Mouse (Mus musculus): Measurements from ENCODE around the gene Prdm9. TPM values are rescaled to one million over a fixed set of nuclear protein-coding genes. Genes with fewer than 3 reads are reported as not detected.

Gene Prdm9
- polyA plus RNA-seq, 1 experiment from 2014 or later = 0.46 TPM

DNA sequence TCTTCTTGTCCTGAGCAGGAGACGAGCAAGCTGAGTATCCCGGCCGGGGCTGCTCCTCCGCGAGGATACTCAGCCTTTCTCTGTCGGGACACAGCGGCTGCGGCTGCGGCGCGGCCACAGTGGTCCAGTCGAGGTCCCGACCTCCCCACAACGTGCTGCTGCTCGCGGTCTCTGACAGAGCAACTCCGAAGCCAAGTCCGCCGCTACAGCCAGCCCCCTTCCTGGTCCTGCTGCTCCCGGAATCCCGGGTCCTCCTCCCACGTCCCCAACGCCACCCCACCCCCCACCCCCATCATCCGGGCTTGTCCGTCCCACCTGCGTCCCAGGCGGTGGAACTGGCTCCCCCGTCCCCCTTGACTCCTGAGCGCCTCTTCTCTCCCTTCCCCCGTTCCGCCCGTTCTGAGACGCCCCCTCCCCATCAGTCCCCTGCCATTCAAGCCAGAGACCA, 27.7 kb downstream of the Prdm9 start:
- Histone ChIP-seq H3K36me3 (ENCODE audit: control insufficient read depth, insufficient read depth, low read length) (no peaks in the 10 kb centered on the region), H3K4me2 (ENCODE audit: low read depth, low read length) (peak overlapping the region; percentile 93), H3K9ac (ENCODE audit: low read depth, low read length) (peak overlapping the region; percentile 61), H3K4me1 (ENCODE audit: control insufficient read depth, insufficient read depth, low read length) (no peaks in the 10 kb centered on the region), H3K27me3 (replicated peaks; ENCODE audit: control insufficient read depth, insufficient read depth, low read length) (peaks cover 18% of the 10 kb centered on the region), H3K9me3 (ENCODE audit: control insufficient read depth, low read length) (no peaks in the 10 kb centered on the region), H3K27ac (replicated peaks; ENCODE audit: low read depth, low read length) (no peak overlapping the region), H3K4me3 (ENCODE audit: low read depth, low read length) (peak overlapping the region; percentile 49)
- WGBS = under 1% methylated on average over 33 of the region's 33 CpGs
- DNase-seq (ENCODE audit: low spot score) = peak; percentile 15
- no peak for ATAC-seq (ENCODE audit: low read depth)

DNA sequence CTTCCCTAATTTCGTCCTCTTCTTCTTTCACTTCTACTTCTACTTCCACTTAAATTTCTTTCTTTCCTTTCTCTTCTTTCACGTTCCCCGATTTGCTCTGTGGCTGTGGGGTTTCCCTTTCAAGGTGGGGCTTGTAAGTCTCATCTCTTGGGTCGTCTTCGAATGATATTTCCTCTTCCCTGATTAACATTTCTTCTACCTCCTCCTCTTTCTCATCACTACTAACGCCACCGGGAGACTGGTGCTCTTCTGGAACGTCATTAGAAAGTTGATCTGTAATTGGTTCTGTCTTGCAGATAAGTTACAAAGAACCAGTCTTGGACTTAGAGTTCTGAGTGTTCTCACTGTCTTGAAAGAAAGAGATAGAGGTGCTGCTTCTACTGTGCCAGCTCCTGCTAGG, 28.2 kb downstream of the Prdm9 start:
- no peak for ATAC-seq (ENCODE audit: low read depth)
- H3K9ac ChIP-seq (ENCODE audit: low read depth, low read length) = no peak overlapping the region
- DNase-seq (ENCODE audit: low spot score) = no peak
- H3K4me1 ChIP-seq (ENCODE audit: control insufficient read depth, insufficient read depth, low read length) = no peaks in the 10 kb centered on the region
- peak overlapping the region; percentile 49 for H3K4me3 ChIP-seq (ENCODE audit: low read depth, low read length)
- 14% methylated on average over 8 of the region's 8 CpGs for WGBS
- peaks cover 18% of the 10 kb centered on the region for H3K27me3 ChIP-seq (replicated peaks; ENCODE audit: control insufficient read depth, insufficient read depth, low read length)
- H3K4me2 ChIP-seq (ENCODE audit: low read depth, low read length) = peak overlapping the region; percentile 93
- no peaks in the 10 kb centered on the region for H3K36me3 ChIP-seq (ENCODE audit: control insufficient read depth, insufficient read depth, low read length)
- H3K27ac ChIP-seq (replicated peaks; ENCODE audit: low read depth, low read length) = no peak overlapping the region
- no peaks in the 10 kb centered on the region for H3K9me3 ChIP-seq (ENCODE audit: control insufficient read depth, low read length)

DNA sequence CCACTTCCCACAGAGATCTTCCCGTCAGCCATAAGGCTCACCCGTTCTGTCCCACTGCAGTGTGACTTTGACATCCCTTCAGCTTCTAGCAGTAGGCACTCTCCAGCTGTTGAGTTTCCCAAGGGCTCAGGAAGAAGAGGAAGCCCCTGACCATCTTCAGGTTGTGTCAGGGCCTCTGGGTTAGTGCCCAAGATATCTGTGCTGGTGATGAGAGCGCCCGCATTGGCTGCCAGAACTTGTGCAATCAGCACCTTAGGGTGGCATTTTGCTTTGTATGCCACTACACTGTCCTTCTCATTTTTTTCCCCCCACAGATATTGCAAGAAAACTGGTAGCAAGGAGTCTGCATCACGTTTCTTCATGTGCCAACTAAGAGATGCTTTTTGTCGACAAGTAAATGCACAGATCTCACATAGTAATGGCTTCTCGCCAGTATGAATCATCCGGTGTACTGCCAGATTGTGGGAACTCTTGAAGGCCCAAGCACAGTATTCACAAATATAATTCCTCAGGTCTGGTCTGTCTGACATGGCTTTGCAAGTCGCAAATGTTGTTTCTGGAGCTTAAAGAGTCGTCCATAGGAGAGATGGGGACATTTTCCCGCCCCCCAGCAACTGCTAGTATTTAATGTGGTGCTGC, 28.9 kb downstream of the Prdm9 start:
- no peak for ATAC-seq (ENCODE audit: low read depth)
- Histone ChIP-seq H3K36me3 (ENCODE audit: control insufficient read depth, insufficient read depth, low read length) (no peaks in the 10 kb centered on the region), H3K9ac (ENCODE audit: low read depth, low read length) (no peak overlapping the region), H3K4me3 (ENCODE audit: low read depth, low read length) (no peak overlapping the region), H3K27ac (replicated peaks; ENCODE audit: low read depth, low read length) (no peak overlapping the region), H3K9me3 (ENCODE audit: control insufficient read depth, low read length) (no peaks in the 10 kb centered on the region), H3K4me1 (ENCODE audit: control insufficient read depth, insufficient read depth, low read length) (no peaks in the 10 kb centered on the region), H3K27me3 (replicated peaks; ENCODE audit: control insufficient read depth, insufficient read depth, low read length) (peaks cover 18% of the 10 kb centered on the region), H3K4me2 (ENCODE audit: low read depth, low read length) (no peak overlapping the region)
- DNase-seq (ENCODE audit: low spot score) = no peak
- 59% methylated on average over 9 of the region's 11 CpGs for WGBS

DNA sequence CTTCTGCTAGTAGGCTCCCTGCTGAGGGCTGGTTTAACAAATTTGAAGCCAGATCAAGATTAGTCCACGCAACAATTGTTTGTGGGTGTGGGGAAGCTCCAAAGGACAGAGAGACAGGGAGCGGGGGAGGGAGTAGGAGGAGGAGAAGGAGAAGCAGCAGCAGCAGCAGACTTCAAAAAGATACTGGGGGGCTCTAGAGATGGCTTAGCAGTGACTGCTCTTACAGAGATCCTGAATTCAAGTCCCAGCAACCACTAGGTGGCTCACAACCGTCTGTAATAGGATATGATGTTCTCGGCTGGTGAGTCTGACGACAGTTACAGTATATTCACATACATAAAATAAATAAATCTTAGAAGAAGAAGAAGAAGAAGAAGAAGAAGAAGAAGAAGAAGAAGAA, 34.0 kb downstream of the Prdm9 start:
- Histone ChIP-seq H3K9me3 (ENCODE audit: control insufficient read depth, low read length) (no peaks in the 10 kb centered on the region), H3K36me3 (ENCODE audit: control insufficient read depth, insufficient read depth, low read length) (peaks cover 4% of the 10 kb centered on the region; the same call in 1 of the 2 replicates), H3K4me3 (ENCODE audit: low read depth, low read length) (no peak overlapping the region), H3K27me3 (replicated peaks; ENCODE audit: control insufficient read depth, insufficient read depth, low read length) (peaks cover under 1% of the 10 kb centered on the region; the same call in 1 of the 2 replicates), H3K27ac (replicated peaks; ENCODE audit: low read depth, low read length) (no peak overlapping the region), H3K4me1 (ENCODE audit: control insufficient read depth, insufficient read depth, low read length) (peaks cover 6% of the 10 kb centered on the region), H3K9ac (ENCODE audit: low read depth, low read length) (no peak overlapping the region), H3K4me2 (ENCODE audit: low read depth, low read length) (no peak overlapping the region)
- 9% methylated on average over 5 of the region's 5 CpGs for WGBS
- ATAC-seq (ENCODE audit: low read depth) (no peak), DNase-seq (ENCODE audit: low spot score) (peak; percentile 76)

DNA sequence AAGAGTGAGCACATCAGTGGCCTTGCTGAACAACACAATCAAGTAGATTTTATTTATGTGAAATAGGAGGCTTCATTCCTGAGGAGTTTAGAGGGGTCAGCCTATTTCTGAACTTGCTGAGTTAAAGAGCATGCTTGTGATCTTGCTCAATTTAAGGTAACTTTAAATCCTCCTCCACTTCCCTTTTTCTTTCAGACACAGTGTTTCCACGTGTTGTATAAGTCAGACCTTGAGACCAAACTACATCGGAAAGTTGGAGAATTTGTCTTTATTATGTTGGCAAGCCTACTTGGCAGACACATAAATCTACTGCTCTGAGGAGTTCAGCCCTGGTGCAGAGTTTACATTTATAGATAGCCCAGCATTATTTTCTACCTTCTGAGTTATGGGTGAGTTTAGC, 35.3 kb downstream of the Prdm9 start:
- no peak for DNase-seq (ENCODE audit: low spot score)
- no peaks in the 10 kb centered on the region for H3K9me3 ChIP-seq (ENCODE audit: control insufficient read depth, low read length)
- peaks cover 16% of the 10 kb centered on the region for H3K36me3 ChIP-seq (ENCODE audit: control insufficient read depth, insufficient read depth, low read length)
- 91% methylated on average over 2 of the region's 2 CpGs for WGBS
- H3K27me3 ChIP-seq (replicated peaks; ENCODE audit: control insufficient read depth, insufficient read depth, low read length) = no peaks in the 10 kb centered on the region
- H3K4me3 ChIP-seq (ENCODE audit: low read depth, low read length) = no peak overlapping the region
- H3K4me2 ChIP-seq (ENCODE audit: low read depth, low read length) = no peak overlapping the region
- H3K4me1 ChIP-seq (ENCODE audit: control insufficient read depth, insufficient read depth, low read length) = peaks cover 6% of the 10 kb centered on the region
- ATAC-seq (ENCODE audit: low read depth) = no peak
- no peak overlapping the region for H3K9ac ChIP-seq (ENCODE audit: low read depth, low read length)
- H3K27ac ChIP-seq (replicated peaks; ENCODE audit: low read depth, low read length) = no peak overlapping the region

DNA sequence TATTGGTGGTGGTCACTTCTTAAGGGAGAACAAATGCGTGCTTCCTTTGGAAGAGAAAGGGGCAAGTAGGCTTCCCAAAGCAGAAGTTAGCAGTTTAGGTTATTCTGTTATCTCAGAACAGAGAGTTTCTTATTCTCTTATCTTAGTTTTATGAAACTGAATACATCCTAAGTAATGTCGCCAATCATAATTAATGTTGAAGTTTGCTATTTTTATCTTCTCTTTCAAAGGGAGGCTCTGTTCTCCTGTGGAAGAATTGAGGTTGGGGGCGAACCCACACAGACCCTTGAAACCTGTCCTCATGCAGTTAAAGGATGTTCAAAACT, 36.4 kb downstream of the Prdm9 start:
- H3K4me1 ChIP-seq (ENCODE audit: control insufficient read depth, insufficient read depth, low read length) = peaks cover 6% of the 10 kb centered on the region
- peaks cover 26% of the 10 kb centered on the region for H3K36me3 ChIP-seq (ENCODE audit: control insufficient read depth, insufficient read depth, low read length)
- 57% methylated on average over 3 of the region's 3 CpGs for WGBS
- peak overlapping the region; percentile 76 for H3K9ac ChIP-seq (ENCODE audit: low read depth, low read length)
- peak overlapping the region; percentile 61; the same call in 1 of the 2 replicates for H3K27ac ChIP-seq (replicated peaks; ENCODE audit: low read depth, low read length)
- DNase-seq (ENCODE audit: low spot score) = no peak
- peak overlapping the region; percentile 76 for H3K4me2 ChIP-seq (ENCODE audit: low read depth, low read length)
- ATAC-seq (ENCODE audit: low read depth) = no peak
- no peaks in the 10 kb centered on the region for H3K27me3 ChIP-seq (replicated peaks; ENCODE audit: control insufficient read depth, insufficient read depth, low read length)
- no peaks in the 10 kb centered on the region for H3K9me3 ChIP-seq (ENCODE audit: control insufficient read depth, low read length)
- peak overlapping the region; percentile 83 for H3K4me3 ChIP-seq (ENCODE audit: low read depth, low read length)

DNA sequence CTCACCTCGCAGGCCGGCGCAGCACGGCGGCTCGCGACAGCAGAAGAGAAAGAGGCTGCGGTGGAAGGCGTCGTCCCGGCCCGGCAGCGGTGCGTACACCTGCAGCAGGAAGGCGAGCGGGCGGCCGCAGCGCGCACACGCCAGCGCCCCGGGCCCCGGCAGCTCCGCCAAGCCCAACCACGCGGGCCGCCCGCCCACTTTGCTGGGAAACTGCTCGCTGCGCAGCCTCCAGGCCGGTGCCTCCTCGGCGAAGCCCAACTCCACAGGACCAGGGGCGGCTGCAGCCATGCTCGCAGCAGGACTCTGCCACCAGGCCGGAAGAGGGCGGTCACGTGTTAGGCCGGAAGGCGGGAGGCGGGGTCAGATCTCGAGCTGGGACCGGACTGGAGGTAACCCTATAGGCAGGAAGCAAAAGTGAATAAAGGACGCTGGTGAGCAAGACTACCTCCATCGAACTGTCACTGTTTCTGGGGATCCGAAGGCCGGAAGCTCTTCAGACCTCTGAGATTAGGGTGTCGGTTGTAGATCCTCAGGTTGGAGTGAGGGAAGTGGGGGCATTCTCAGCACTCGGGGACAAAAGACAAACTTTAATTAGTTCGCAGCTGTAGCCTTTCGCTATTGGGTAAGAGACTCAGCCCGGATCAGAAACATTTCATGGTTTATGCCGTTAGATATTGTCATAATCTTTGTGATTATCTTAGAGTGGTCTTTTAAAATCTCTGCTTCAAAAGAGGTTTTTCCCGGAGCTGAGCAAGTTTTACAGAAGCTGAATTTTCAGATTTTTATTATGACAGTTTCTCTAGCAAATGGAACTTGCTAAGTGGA, 37.0 kb downstream of the Prdm9 start, which contains the start of gene Pdcd2:
Gene Pdcd2 (minus strand): TSS at position 316 of the 825 bp plus-strand sequence.
- Histone ChIP-seq H3K4me3 (ENCODE audit: low read depth, low read length) (peak within 1 kb of the TSS; percentile 83), H3K9me3 (ENCODE audit: control insufficient read depth, low read length) (no peaks in the 10 kb centered on the region), H3K4me1 (ENCODE audit: control insufficient read depth, insufficient read depth, low read length) (peaks cover 6% of the 10 kb centered on the region), H3K27me3 (replicated peaks; ENCODE audit: control insufficient read depth, insufficient read depth, low read length) (no peaks in the 10 kb centered on the region), H3K36me3 (ENCODE audit: control insufficient read depth, insufficient read depth, low read length) (peaks cover 31% of the 10 kb centered on the region), H3K27ac (replicated peaks; ENCODE audit: low read depth, low read length) (peak within 1 kb of the TSS; percentile 61), H3K9ac (ENCODE audit: low read depth, low read length) (peak within 1 kb of the TSS; percentile 76), H3K4me2 (ENCODE audit: low read depth, low read length) (peak within 1 kb of the TSS; percentile 76)
- 1% methylated on average over 37 of the region's 55 CpGs for WGBS
- DNase-seq (ENCODE audit: low spot score) (peak; percentile 97), ATAC-seq (ENCODE audit: low read depth) (peak; percentile 99)

DNA sequence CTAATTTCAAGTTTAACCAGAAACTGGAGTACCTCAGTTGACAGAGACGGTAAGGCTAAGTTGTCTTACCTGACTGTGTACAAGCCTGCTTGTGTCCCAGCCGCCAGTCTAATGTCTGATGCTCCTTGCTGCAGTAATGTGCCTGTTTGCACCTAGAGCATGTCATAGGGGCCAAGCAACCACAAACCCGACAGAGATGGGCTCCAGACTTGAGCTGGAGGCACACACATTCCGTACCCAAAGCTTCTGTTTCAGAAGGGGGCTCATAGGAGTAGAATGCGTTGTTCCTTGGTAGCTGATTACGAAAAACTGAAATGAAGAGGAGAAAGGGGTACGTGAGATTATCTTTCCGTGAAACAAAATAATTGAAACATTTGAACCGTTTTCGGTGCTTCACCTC, 37.9 kb downstream of the Prdm9 start:
- peak overlapping the region; percentile 61; the same call in 1 of the 2 replicates for H3K27ac ChIP-seq (replicated peaks; ENCODE audit: low read depth, low read length)
- H3K9me3 ChIP-seq (ENCODE audit: control insufficient read depth, low read length) = no peaks in the 10 kb centered on the region
- ATAC-seq (ENCODE audit: low read depth) (no peak), DNase-seq (ENCODE audit: low spot score) (no peak)
- peak overlapping the region; percentile 83 for H3K4me3 ChIP-seq (ENCODE audit: low read depth, low read length)
- H3K4me1 ChIP-seq (ENCODE audit: control insufficient read depth, insufficient read depth, low read length) = peaks cover 6% of the 10 kb centered on the region
- H3K4me2 ChIP-seq (ENCODE audit: low read depth, low read length) = peak overlapping the region; percentile 76
- peaks cover 40% of the 10 kb centered on the region for H3K36me3 ChIP-seq (ENCODE audit: control insufficient read depth, insufficient read depth, low read length)
- WGBS = 11% methylated on average over 10 of the region's 10 CpGs
- H3K9ac ChIP-seq (ENCODE audit: low read depth, low read length) = peak overlapping the region; percentile 76
- H3K27me3 ChIP-seq (replicated peaks; ENCODE audit: control insufficient read depth, insufficient read depth, low read length) = no peaks in the 10 kb centered on the region
